Comparison of ENCODE assay signal across 17 mouse cellular contexts in genomic region chr17:71196415-71196814, GRCm38 (mm10). TPM values are rescaled to one million over a fixed set of nuclear protein-coding genes. Genes with fewer than 3 reads are reported as not detected.
DNase-seq lines count a peak whose midpoint lies in the region; ATAC-seq and TF ChIP-seq lines count a peak whose summit lies in the region.
"Had no signal": no experiment of that assay in that cellular context is flagged by ENCODE, and none has a peak within 500 bp of the region (broad histone marks: within the 10 kb centered on the region; RNA-seq: fewer than 3 reads in every experiment).

No protein-coding gene starts in this region.

- peaks cover 55% of the 10 kb centered on the region for H3K79me2 ChIP-seq in liver, adult 2 months (ENCODE audit: control insufficient read depth, insufficient read depth, low read length)
- peaks cover 45% of the 10 kb centered on the region for H3K79me2 ChIP-seq in CH12.LX (replicated peaks; ENCODE audit: control insufficient read depth, extremely low read depth, insufficient read depth, poor library complexity, severe bottlenecking)

- peak; percentile 22 for DNase-seq in liver, adult 2 months (ENCODE audit: extremely low read depth, low read depth, low spot score)
- no peak for DNase-seq in liver, embryonic 11.5 days (ENCODE audit: low spot score)
- no peak for DNase-seq in CH12.LX (ENCODE audit: extremely low read depth)
- DNase-seq in splenic B cell, adult 2 months (ENCODE audit: low read depth, low spot score) = peak; percentile 45
- no peak for DNase-seq in adrenal gland, adult 8-10 months
- DNase-seq in urinary bladder, adult 2 months (ENCODE audit: low spot score) = no peak
- DNase-seq: cerebellum, adult 11 months; cerebellum, adult 9-11 months; gastrocnemius, postnatal 25 days; kidney, adult 11 months; right cerebral cortex, postnatal 14 days had no signal

- in situ Hi-C loops in CH12.LX (cut with MboI; ENCODE audit: low pct_ligation_motif_present, low pct_unique_long_range_greater_than_20kb, low sequenced_read_pairs) = no loop called here

- TF ChIP-seq POLR2A in liver, adult 2 months (IDR thresholded peaks at IDR 0.05; ENCODE audit: extremely low read depth, insufficient read depth, low read length) = no peak
- no peak for TF ChIP-seq POLR2A in CH12.LX (IDR thresholded peaks at IDR 0.05; ENCODE audit: low read depth, low read length)

- no peak for TF ChIP-seq EP300 in CH12.LX (IDR thresholded peaks at IDR 0.05; ENCODE audit: low read length)

- no peak for ATAC-seq in liver, embryonic 11.5 days (replicated peaks; ENCODE audit: low FRiP score)
- ATAC-seq in granulocyte monocyte progenitor cell, adult 5-6 weeks (replicated peaks; ENCODE audit: poor library complexity, severe bottlenecking) = peak; percentile 58

- dilution Hi-C loops in CH12.LX (cut with MboI; ENCODE audit: extremely low pct_ligation_motif_present, extremely low pct_unique_long_range_greater_than_20kb, low sequenced_read_pairs) = no loop called here

- no peaks in the 10 kb centered on the region for H3K27me3 ChIP-seq in liver, adult 2 months (ENCODE audit: control insufficient read depth, insufficient read depth, low read length)
- no peaks in the 10 kb centered on the region for H3K27me3 ChIP-seq in liver, embryonic 11.5 days (replicated peaks; ENCODE audit: control insufficient read depth, insufficient read depth, low read length)
- H3K27me3 ChIP-seq in CH12.LX (replicated peaks) = no peaks in the 10 kb centered on the region
- H3K27me3 ChIP-seq in splenic B cell, adult 2 months (ENCODE audit: control insufficient read depth, insufficient read depth, low read length, poor library complexity, severe bottlenecking) = no peaks in the 10 kb centered on the region
- H3K27me3 ChIP-seq: embryonic facial prominence, embryonic 15.5 days; hindbrain, embryonic 13.5 days; midbrain, embryonic 12.5 days had no signal

- H3K4me1 ChIP-seq in liver, adult 2 months (ENCODE audit: control insufficient read depth, insufficient read depth, low read length) = peaks cover 30% of the 10 kb centered on the region
- H3K4me1 ChIP-seq in liver, embryonic 11.5 days (replicated peaks; ENCODE audit: control insufficient read depth, insufficient read depth, low read length) = peaks cover 28% of the 10 kb centered on the region
- H3K4me1 ChIP-seq in CH12.LX (ENCODE audit: control insufficient read depth in 1 of 2, insufficient read depth in 2 of 2) = peaks cover 10 to 68% of the 10 kb centered on the region in 2 experiments

- peak overlapping the region; percentile 35; the same call in 1 of the 2 replicates for H3K9ac ChIP-seq in liver, adult 2 months (ENCODE audit: low read depth, low read length)
- H3K9ac ChIP-seq in liver, embryonic 11.5 days (ENCODE audit: low read depth, low read length) = no peak overlapping the region
- H3K9ac ChIP-seq in CH12.LX (ENCODE audit: insufficient read depth, low read depth) = no peak overlapping the region
- H3K9ac ChIP-seq: embryonic facial prominence, embryonic 15.5 days; hindbrain, embryonic 13.5 days; midbrain, embryonic 12.5 days had no signal

- 53% methylated on average over 3 of the region's 3 CpGs for WGBS in liver, adult 2 months
- 51% methylated on average over 3 of the region's 3 CpGs for WGBS in liver, embryonic 11.5 days

- H3K4me2 ChIP-seq in liver, embryonic 11.5 days = no peak overlapping the region
- H3K4me2 ChIP-seq in CH12.LX (ENCODE audit: insufficient read depth, low read depth, poor library complexity, severe bottlenecking) = no peak overlapping the region; the same call in none of the 2 replicates
- H3K4me2 ChIP-seq: midbrain, embryonic 12.5 days had no signal

- H3K36me3 ChIP-seq in liver, adult 2 months (ENCODE audit: control insufficient read depth, insufficient read depth, low read length) = no peaks in the 10 kb centered on the region
- H3K36me3 ChIP-seq in liver, embryonic 11.5 days (ENCODE audit: control insufficient read depth, insufficient read depth, low read length) = peaks cover 3% of the 10 kb centered on the region; the same call in 1 of the 2 replicates
- H3K36me3 ChIP-seq in CH12.LX (replicated peaks in 1 of 2; ENCODE audit: control insufficient read depth in 1 of 2, insufficient read depth in 1 of 2, low read length in 1 of 2) = peaks cover 0 to 14% of the 10 kb centered on the region in 2 experiments
- H3K36me3 ChIP-seq in splenic B cell, adult 2 months (ENCODE audit: control insufficient read depth, insufficient read depth, low read length, poor library complexity, severe bottlenecking) = no peaks in the 10 kb centered on the region
- H3K36me3 ChIP-seq: embryonic facial prominence, embryonic 15.5 days; hindbrain, embryonic 13.5 days; midbrain, embryonic 12.5 days had no signal

- 0 out of 2 replicates have a peak, but pooled peaks cover 2% of the 10 kb centered on the region for H3K9me3 ChIP-seq in liver, embryonic 11.5 days (ENCODE audit: control insufficient read depth, low read length)
- H3K9me3 ChIP-seq in CH12.LX (replicated peaks; ENCODE audit: low read length) = no peaks in the 10 kb centered on the region
- H3K9me3 ChIP-seq: embryonic facial prominence, embryonic 15.5 days; midbrain, embryonic 12.5 days had no signal

- H3K27ac ChIP-seq in liver, adult 2 months (replicated peaks; ENCODE audit: insufficient read depth, low read depth, low read length) = peak overlapping the region; percentile 72
- H3K27ac ChIP-seq in liver, embryonic 11.5 days (ENCODE audit: low read depth, low read length) = no peak overlapping the region
- H3K27ac ChIP-seq in CH12.LX (ENCODE audit: insufficient read depth, low read depth) = no peak overlapping the region; the same call in 1 of the 2 replicates
- H3K27ac ChIP-seq: embryonic facial prominence, embryonic 15.5 days; forebrain, embryonic 10.5 days; hindbrain, embryonic 13.5 days; kidney, postnatal 0 days; midbrain, embryonic 12.5 days had no signal

- TF ChIP-seq RAD21 in CH12.LX (IDR thresholded peaks at IDR 0.05; ENCODE audit: low read depth, low read length) = no peak

- no peak overlapping the region for H3K4me3 ChIP-seq in liver, adult 2 months (ENCODE audit: insufficient read depth, low read depth, low read length)
- H3K4me3 ChIP-seq in liver, embryonic 11.5 days (ENCODE audit: low read depth, low read length) = no peak overlapping the region
- H3K4me3 ChIP-seq in CH12.LX (replicated peaks in 1 of 3; ENCODE audit: low read depth in 2 of 3, low read length in 2 of 3, poor library complexity in 1 of 3) = no peak overlapping the region
- H3K4me3 ChIP-seq: forebrain, embryonic 10.5 days; hindbrain, embryonic 13.5 days; midbrain, embryonic 12.5 days had no signal

- TF ChIP-seq CTCF in liver, adult 2 months (IDR thresholded peaks at IDR 0.05; ENCODE audit: low read depth, low read length) = no peak
- TF ChIP-seq CTCF in CH12.LX (conservative IDR thresholded peaks at IDR 0.05 in 1 of 2, IDR thresholded peaks at IDR 0.05 in 1 of 2; ENCODE audit: low read depth in 2 of 2, low read length in 2 of 2) = no peak

TF ChIP-seq in CH12.LX, 34 proteins besides CTCF, POLR2A, EP300 and RAD21:
- TF ChIP-seq UBTF (IDR thresholded peaks at IDR 0.05; ENCODE audit: low read depth, low read length) = no peak
- TF ChIP-seq ZNF384 (IDR thresholded peaks at IDR 0.05; ENCODE audit: low read depth, low read length) = peak; percentile 79
- peak; percentile 68 for TF ChIP-seq ETS1 (conservative IDR thresholded peaks at IDR 0.05; ENCODE audit: low read depth, low read length)
TF ChIP-seq in CH12.LX: peak in this region for 2.

RNA-seq across cellular contexts. Expression of gene Lpin2, which starts 14.1 kb away (rescaled TPM):
- 314 and 342 TPM in 2 replicates for total RNA-seq in liver, adult 2 months (2014; rRNA removed)
- polyA plus RNA-seq in liver, adult 2 months (2012; rRNA removed) = 22.4 and 24.9 TPM in 2 replicates
- polyA plus RNA-seq in liver, embryonic 11.5 days (2014; fragmentation: Nextera tagmentation; extraction: Ambion mirVana) = 37.7 and 37.9 TPM in 2 replicates
- total RNA-seq in CH12.LX (2012; rRNA removed) (25.1 and 28.1 TPM in 2 replicates), CH12.LX (2014; rRNA removed) (25.4 TPM in 2 replicates)
- polyA plus RNA-seq in CH12.LX (2012; ENCODE audit: insufficient read length, low read depth) = 30.4 and 31.4 TPM in 2 replicates
- 27.0 and 27.9 TPM in 2 replicates for total RNA-seq in granulocyte monocyte progenitor cell, adult 5-6 weeks (2014; fragmentation: Nextera tagmentation)
- total RNA-seq in granulocyte monocyte progenitor cell, adult 5-6 weeks (2017) = 24.9 and 42.3 TPM in 2 replicates
- total RNA-seq in adrenal gland, adult 8-10 months (2022) = 10 to 100 TPM; 43.3 to 68.5 (median 55.2) TPM
- polyA plus RNA-seq in urinary bladder, adult 2 months (2012; rRNA removed) = 13.7 and 18.8 TPM in 2 replicates

Comparison
In these comparisons a context has a peak if more than half of its experiments do, and no peak if none do; other contexts are left out.
1. DNase-seq: peak in liver, adult 2 months (single experiment) and splenic B cell, adult 2 months (single experiment); none in liver, embryonic 11.5 days (single experiment), CH12.LX (single experiment), adrenal gland, adult 8-10 months (single experiment) and urinary bladder, adult 2 months (single experiment).